Mouse (Mus musculus) gastrocnemius, adult 2 months (tissue): ENCODE data around the gene Cers1. TPM values are rescaled to one million over a fixed set of nuclear protein-coding genes. Genes with fewer than 3 reads are reported as not detected.

Experiments used
- DNase-seq: peaks from one replicate; pipeline ENCODE4 v3.0.0; 2022
- H3K27ac ChIP-seq: fragments of 200-600 bp; 2 replicates; pipeline ENCODE4 v1.8.1; 2022; ENCODE audit warnings: mild to moderate bottlenecking
- H3K4me3 ChIP-seq: fragments of 200-600 bp; 2 replicates; pipeline ENCODE4 v1.8.1; 2022; ENCODE audit warnings: mild to moderate bottlenecking, moderate library complexity
- CTCF ChIP-seq: fragments of 200-600 bp; IDR thresholded peaks from 2 replicates; pipeline ENCODE4 v1.8.1; 2022; ENCODE audit warnings: antibody characterized with exemption, mild to moderate bottlenecking, moderate library complexity
- intact Hi-C: fragments of 180-260 bp; cut with DNase I; formaldehyde crosslinking; loops from one replicate; pipeline ENCODE4 v1.15.1; 2025
- total RNA-seq, 2 experiments: library from RNA; stranded (reverse); gene quantifications; 2 replicates each; pipeline ENCODE4 v1.2.3; 2021

Cers1 gene
- total RNA-seq, 2 experiments from 2014 or later: 14.0 to 23.3 TPM

GRCm38 (mm10) chr8:70329124-70329834 is 13.7 kb downstream of the Cers1 start, which contains the start of gene Gdf1:
TSS of gene Gdf1 (plus strand) at chr8:70329817.
- H3K27ac ChIP-seq: no peak within 1 kb of the TSS
- intact Hi-C loops: no loop called here
- DNase-seq: peak; percentile 46
- no peak within 1 kb of the TSS for H3K4me3 ChIP-seq
- no peak for TF ChIP-seq CTCF

- intact Hi-C loops: no loop called here
- TF ChIP-seq CTCF: no peak
- Histone ChIP-seq H3K27ac (no peak overlapping the region), H3K4me3 (no peak overlapping the region)
- DNase-seq: no peak
Measured at GRCm38 (mm10) chr8:70329835-70330740, 14.5 kb downstream of the Cers1 start.

GRCm38 (mm10) chr8:70330741-70331364 is 15.3 kb downstream of the Cers1 start:
- intact Hi-C loops: no loop called here
- Histone ChIP-seq H3K27ac (no peak overlapping the region), H3K4me3 (no peak overlapping the region)
- TF ChIP-seq CTCF: peak; percentile 14; the same call in 1 of the 2 replicates
- DNase-seq: peak; percentile 51

GRCm38 (mm10) chr8:70331526-70331925 is 16.0 kb downstream of the Cers1 start:
- no peak overlapping the region for H3K4me3 ChIP-seq
- TF ChIP-seq CTCF: no peak
- intact Hi-C loops: no loop called here
- DNase-seq: no peak
- H3K27ac ChIP-seq: no peak overlapping the region

GRCm38 (mm10) chr8:70332070-70332877 is 16.7 kb downstream of the Cers1 start:
- DNase-seq: peak; percentile 85
- Histone ChIP-seq H3K4me3 (no peak overlapping the region; the same call in 1 of the 2 replicates), H3K27ac (no peak overlapping the region)
- intact Hi-C loops: no loop called here
- peak; percentile 97 for TF ChIP-seq CTCF

GRCm38 (mm10) chr8:70332878-70333202 is 17.3 kb downstream of the Cers1 start:
- no peak overlapping the region for H3K27ac ChIP-seq
- no peak for DNase-seq
- H3K4me3 ChIP-seq: no peak overlapping the region
- no peak for TF ChIP-seq CTCF
- intact Hi-C loops: no loop called here

- intact Hi-C loops: no loop called here
- no peak for DNase-seq
Measured at GRCm38 (mm10) chr8:70338931-70339330, 23.4 kb downstream of the Cers1 start.

GRCm38 (mm10) chr8:70340659-70341058 is 25.1 kb downstream of the Cers1 start:
- no peak overlapping the region for H3K4me3 ChIP-seq
- TF ChIP-seq CTCF: no peak
- intact Hi-C loops: loop anchor here (5.0 kb wide), 1 partner anchor 167 kb away; the partner anchor contains the start of gene Rex1bd
- peak; percentile 44 for DNase-seq
- peak overlapping the region; percentile 66 for H3K27ac ChIP-seq

More at GRCm38 (mm10) chr8:70338931-70339330, 23.4 kb downstream of the Cers1 start:
- Histone ChIP-seq H3K27ac (no peak overlapping the region), H3K4me3 (no peak overlapping the region)
- TF ChIP-seq CTCF: no peak

- intact Hi-C loops: loop anchor here (5.0 kb wide), 1 partner anchor 165 kb away; the partner anchor contains the start of gene Rex1bd
- H3K4me3 ChIP-seq: no peak overlapping the region
- no peak for TF ChIP-seq CTCF
- DNase-seq: no peak
- H3K27ac ChIP-seq: no peak overlapping the region
Measured at GRCm38 (mm10) chr8:70342007-70342406, 26.4 kb downstream of the Cers1 start.

GRCm38 (mm10) chr8:70343076-70343475 is 27.5 kb downstream of the Cers1 start:
- no peak overlapping the region for H3K4me3 ChIP-seq
- DNase-seq: no peak
- H3K27ac ChIP-seq: 0 out of 2 replicates have a peak overlapping the region, but pooled peaks have one; percentile 16
- TF ChIP-seq CTCF: no peak
- intact Hi-C loops: loop anchor here (5.0 kb wide), 1 partner anchor 164 kb away; the partner anchor contains the start of gene Rex1bd

- H3K4me3 ChIP-seq: no peak overlapping the region
- peak; percentile 52 for DNase-seq
- intact Hi-C loops: loop anchor here (5.0 kb wide), 1 partner anchor 164 kb away; the partner anchor contains the start of gene Rex1bd
- peak; percentile 61 for TF ChIP-seq CTCF
- no peak overlapping the region for H3K27ac ChIP-seq
Measured at GRCm38 (mm10) chr8:70343696-70344095, 28.1 kb downstream of the Cers1 start.

- TF ChIP-seq CTCF: no peak
- no peak for DNase-seq
- intact Hi-C loops: loop anchor here (5.0 kb wide), 1 partner anchor 163 kb away; the partner anchor contains the start of gene Rex1bd
- no peak overlapping the region for H3K4me3 ChIP-seq
- H3K27ac ChIP-seq: no peak overlapping the region
Measured at GRCm38 (mm10) chr8:70344279-70344678, 28.7 kb downstream of the Cers1 start.
